Mouse (Mus musculus) heart, embryonic 13.5 days (tissue): ENCODE data around the gene 4930415O20Rik. TPM values are rescaled to one million over a fixed set of nuclear protein-coding genes. Genes with fewer than 3 reads are reported as not detected.
"Not testable (repeated sequence)": the region's sequence is repeated elsewhere in the genome, so short reads cannot be mapped to it uniquely, and the experiment has no call there.

Source experiments
- ATAC-seq: fragments of 200-750 bp; cut with Nextera tagmentation; 2 replicates; pipeline ENCODE4 v1.8.0; 2017; ENCODE audit warnings: moderate TSS enrichment; ENCODE audit not compliant: insufficient number of reproducible peaks, low FRiP score, low TSS enrichment; ENCODE audit errors: extremely low read depth
- H3K27ac ChIP-seq: fragments of 300-500 bp; sonication (generic); replicated peaks from 2 replicates; pipeline ENCODE4 v1.5.1; 2015; ENCODE audit warnings: moderate library complexity, mild to moderate bottlenecking, inconsistent platforms
- H3K27me3 ChIP-seq: fragments of 300-500 bp; sonication (generic); replicated peaks from 2 replicates; pipeline ENCODE4 v1.6.1; 2015; ENCODE audit warnings: mild to moderate bottlenecking, inconsistent platforms
- H3K36me3 ChIP-seq: fragments of 300-500 bp; sonication (generic); 2 replicates; pipeline ENCODE4 v1.6.1; 2015; ENCODE audit warnings: mild to moderate bottlenecking, inconsistent platforms
- H3K4me1 ChIP-seq: fragments of 300-500 bp; sonication (generic); 2 replicates; pipeline ENCODE4 v1.6.1; 2015; ENCODE audit warnings: inconsistent platforms
- H3K4me2 ChIP-seq: fragments of 300-500 bp; sonication (generic); 2 replicates; pipeline ENCODE4 v1.6.1; 2015; ENCODE audit warnings: inconsistent platforms, mild to moderate bottlenecking, moderate library complexity
- H3K4me3 ChIP-seq: fragments of 300-500 bp; sonication (generic); 2 replicates; pipeline ENCODE4 v1.5.1; 2015; ENCODE audit warnings: moderate library complexity, mild to moderate bottlenecking, inconsistent platforms
- H3K9ac ChIP-seq: fragments of 300-500 bp; sonication (generic); 2 replicates; pipeline ENCODE4 v1.6.1; 2015; ENCODE audit warnings: inconsistent platforms, mild to moderate bottlenecking, moderate library complexity
- H3K9me3 ChIP-seq: fragments of 300-500 bp; sonication (generic); 2 replicates; pipeline ENCODE4 v1.6.1; 2016; ENCODE audit warnings: inconsistent platforms
- WGBS: fragments of 180-500 bp; shearing (Covaris S2); methylation state at CpG from one replicate; pipeline ENCODE4 v1.1.7; 2015; ENCODE audit warnings: mixed read lengths; 5-methylcytosine and 5-hydroxymethylcytosine counted together
- polyA plus RNA-seq: library from polyadenylated mRNA; unstranded; fragments of >200 nt; fragmentation: Nextera tagmentation; extraction: Ambion mirVana; gene quantifications from 2 replicates; pipeline ENCODE4 v1.2.1, GENCODE M21; 2015

The 4930415O20Rik gene
- polyA plus RNA-seq, 1 experiment from 2014 or later = 0.48 TPM

GRCm38 (mm10) chr15:98569216-98569615 is 1.6 kb upstream of the 4930415O20Rik start:
- peak overlapping the region; percentile 99 for H3K4me3 ChIP-seq
- H3K9ac ChIP-seq = peak overlapping the region; percentile 94
- no peaks in the 10 kb centered on the region for H3K27me3 ChIP-seq
- peaks cover 33% of the 10 kb centered on the region for H3K4me1 ChIP-seq
- peak overlapping the region; percentile 90 for H3K4me2 ChIP-seq
- WGBS = 62% methylated on average over 7 of the region's 7 CpGs
- H3K9me3 ChIP-seq = no peaks in the 10 kb centered on the region
- no peak for ATAC-seq
- peak overlapping the region; percentile 96; the same call in 1 of the 2 replicates for H3K27ac ChIP-seq
- H3K36me3 ChIP-seq = peaks cover 14% of the 10 kb centered on the region

- ATAC-seq = no peak
- WGBS = 69% methylated on average over 4 of the region's 4 CpGs
- H3K9ac ChIP-seq = no peak overlapping the region
- no peaks in the 10 kb centered on the region for H3K9me3 ChIP-seq
- no peak overlapping the region for H3K4me3 ChIP-seq
- H3K4me2 ChIP-seq = no peak overlapping the region
- H3K36me3 ChIP-seq = peaks cover 10% of the 10 kb centered on the region
- H3K27me3 ChIP-seq = no peaks in the 10 kb centered on the region
- no peak overlapping the region for H3K27ac ChIP-seq
- peaks cover 29% of the 10 kb centered on the region for H3K4me1 ChIP-seq
These were observed 924 bp upstream of the 4930415O20Rik start for GRCm38 (mm10) chr15:98569795-98570365.

GRCm38 (mm10) chr15:98573293-98573692 is 2.5 kb downstream of the 4930415O20Rik start:
- no peak overlapping the region for H3K9ac ChIP-seq
- no peaks in the 10 kb centered on the region for H3K9me3 ChIP-seq
- H3K4me3 ChIP-seq = no peak overlapping the region
- H3K4me1 ChIP-seq = peaks cover 11% of the 10 kb centered on the region
- no peaks in the 10 kb centered on the region for H3K36me3 ChIP-seq
- no peak overlapping the region for H3K4me2 ChIP-seq
- ATAC-seq = no peak
- no peaks in the 10 kb centered on the region; the same call in 1 of the 2 replicates for H3K27me3 ChIP-seq
- 75% methylated on average over 4 of the region's 4 CpGs for WGBS
- no peak overlapping the region for H3K27ac ChIP-seq

GRCm38 (mm10) chr15:98579310-98579709 is 8.5 kb downstream of the 4930415O20Rik start:
- Histone ChIP-seq H3K27me3 (peaks cover 7% of the 10 kb centered on the region; the same call in 1 of the 2 replicates), H3K4me2 (no peak overlapping the region), H3K9me3 (no peaks in the 10 kb centered on the region), H3K36me3 (no peaks in the 10 kb centered on the region), H3K9ac (no peak overlapping the region), H3K27ac (no peak overlapping the region), H3K4me1 (peaks cover 11% of the 10 kb centered on the region), H3K4me3 (no peak overlapping the region)
- 84% methylated on average over 2 of the region's 2 CpGs for WGBS
- ATAC-seq = no peak

- Histone ChIP-seq H3K27ac (no peak overlapping the region), H3K36me3 (no peaks in the 10 kb centered on the region), H3K4me2 (no peak overlapping the region), H3K9me3 (no peaks in the 10 kb centered on the region), H3K4me3 (no peak overlapping the region), H3K4me1 (peaks cover 14% of the 10 kb centered on the region), H3K27me3 (peaks cover 7% of the 10 kb centered on the region; the same call in 1 of the 2 replicates), H3K9ac (no peak overlapping the region)
- ATAC-seq = no peak
- WGBS = 29% methylated on average over 4 of the region's 5 CpGs
These were observed 9.1 kb downstream of the 4930415O20Rik start for GRCm38 (mm10) chr15:98579795-98580464.

- H3K9ac ChIP-seq = peak overlapping the region; percentile 44; the same call in 1 of the 2 replicates
These were observed 11.6 kb downstream of the 4930415O20Rik start for GRCm38 (mm10) chr15:98582410-98582809.

GRCm38 (mm10) chr15:98582996-98583395 is 12.2 kb downstream of the 4930415O20Rik start:
- Histone ChIP-seq H3K36me3 (peaks cover 9% of the 10 kb centered on the region), H3K4me1 (peaks cover 27% of the 10 kb centered on the region), H3K4me3 (no peak overlapping the region), H3K27me3 (0 out of 2 replicates have a peak, but pooled peaks cover 7% of the 10 kb centered on the region), H3K9me3 (no peaks in the 10 kb centered on the region), H3K9ac (peak overlapping the region; percentile 44; the same call in 1 of the 2 replicates), H3K4me2 (no peak overlapping the region), H3K27ac (no peak overlapping the region)
- WGBS = 66% methylated on average over 8 of the region's 8 CpGs
- ATAC-seq = no peak

More at GRCm38 (mm10) chr15:98582410-98582809, 11.6 kb downstream of the 4930415O20Rik start:
- Histone ChIP-seq H3K4me3 (no peak overlapping the region), H3K9me3 (no peaks in the 10 kb centered on the region), H3K27ac (no peak overlapping the region), H3K4me1 (peaks cover 27% of the 10 kb centered on the region), H3K36me3 (peaks cover 3% of the 10 kb centered on the region; the same call in 1 of the 2 replicates), H3K27me3 (peaks cover 7% of the 10 kb centered on the region; the same call in 1 of the 2 replicates), H3K4me2 (no peak overlapping the region)
- WGBS = 52% methylated on average over 8 of the region's 8 CpGs
- no peak for ATAC-seq

GRCm38 (mm10) chr15:98585421-98585820 is 14.6 kb downstream of the 4930415O20Rik start:
- no peak overlapping the region for H3K4me2 ChIP-seq
- H3K9me3 ChIP-seq = no peaks in the 10 kb centered on the region
- WGBS = 29% methylated on average over 7 of the region's 7 CpGs
- H3K4me1 ChIP-seq = peaks cover 27% of the 10 kb centered on the region
- peaks cover 33% of the 10 kb centered on the region for H3K36me3 ChIP-seq
- H3K27me3 ChIP-seq = no peaks in the 10 kb centered on the region
- ATAC-seq = no peak
- peak overlapping the region; percentile 59 for H3K9ac ChIP-seq
- H3K4me3 ChIP-seq = no peak overlapping the region
- peak overlapping the region; percentile 59 for H3K27ac ChIP-seq

- Histone ChIP-seq H3K9ac (peak overlapping the region; percentile 59; the same call in 1 of the 2 replicates), H3K27ac (0 out of 2 replicates have a peak overlapping the region, but pooled peaks have one; percentile 59), H3K4me1 (peaks cover 27% of the 10 kb centered on the region), H3K36me3 (peaks cover 40% of the 10 kb centered on the region)
- 55% methylated on average over 9 of the region's 9 CpGs for WGBS
- not testable (repeated sequence) for H3K4me3 ChIP-seq, ATAC-seq, H3K9me3 ChIP-seq, H3K27me3 ChIP-seq, H3K4me2 ChIP-seq
These were observed 15.3 kb downstream of the 4930415O20Rik start for GRCm38 (mm10) chr15:98586141-98586540.

- H3K36me3 ChIP-seq = peaks cover 57% of the 10 kb centered on the region
- no peak overlapping the region for H3K9ac ChIP-seq
- H3K27me3 ChIP-seq = no peaks in the 10 kb centered on the region
- WGBS = 77% methylated on average over 11 of the region's 11 CpGs
- no peak overlapping the region for H3K27ac ChIP-seq
- no peaks in the 10 kb centered on the region for H3K9me3 ChIP-seq
- H3K4me2 ChIP-seq = no peak overlapping the region
- ATAC-seq = no peak
- H3K4me3 ChIP-seq = no peak overlapping the region
- H3K4me1 ChIP-seq = peaks cover 21% of the 10 kb centered on the region
These were observed 16.9 kb downstream of the 4930415O20Rik start for GRCm38 (mm10) chr15:98587751-98588150.

- H3K9ac ChIP-seq = no peak overlapping the region
- H3K4me2 ChIP-seq = no peak overlapping the region
- H3K4me1 ChIP-seq = peaks cover 14% of the 10 kb centered on the region
- H3K36me3 ChIP-seq = peaks cover 77% of the 10 kb centered on the region
- 55% methylated on average over 7 of the region's 7 CpGs for WGBS
- H3K27ac ChIP-seq = no peak overlapping the region
- no peaks in the 10 kb centered on the region for H3K9me3 ChIP-seq
- H3K4me3 ChIP-seq = no peak overlapping the region
- H3K27me3 ChIP-seq = no peaks in the 10 kb centered on the region
- no peak for ATAC-seq
These were observed 19.0 kb downstream of the 4930415O20Rik start for GRCm38 (mm10) chr15:98589640-98590336.
